Comparison of ENCODE assay signal across 9 mouse cellular contexts in the genomic region with DNA sequence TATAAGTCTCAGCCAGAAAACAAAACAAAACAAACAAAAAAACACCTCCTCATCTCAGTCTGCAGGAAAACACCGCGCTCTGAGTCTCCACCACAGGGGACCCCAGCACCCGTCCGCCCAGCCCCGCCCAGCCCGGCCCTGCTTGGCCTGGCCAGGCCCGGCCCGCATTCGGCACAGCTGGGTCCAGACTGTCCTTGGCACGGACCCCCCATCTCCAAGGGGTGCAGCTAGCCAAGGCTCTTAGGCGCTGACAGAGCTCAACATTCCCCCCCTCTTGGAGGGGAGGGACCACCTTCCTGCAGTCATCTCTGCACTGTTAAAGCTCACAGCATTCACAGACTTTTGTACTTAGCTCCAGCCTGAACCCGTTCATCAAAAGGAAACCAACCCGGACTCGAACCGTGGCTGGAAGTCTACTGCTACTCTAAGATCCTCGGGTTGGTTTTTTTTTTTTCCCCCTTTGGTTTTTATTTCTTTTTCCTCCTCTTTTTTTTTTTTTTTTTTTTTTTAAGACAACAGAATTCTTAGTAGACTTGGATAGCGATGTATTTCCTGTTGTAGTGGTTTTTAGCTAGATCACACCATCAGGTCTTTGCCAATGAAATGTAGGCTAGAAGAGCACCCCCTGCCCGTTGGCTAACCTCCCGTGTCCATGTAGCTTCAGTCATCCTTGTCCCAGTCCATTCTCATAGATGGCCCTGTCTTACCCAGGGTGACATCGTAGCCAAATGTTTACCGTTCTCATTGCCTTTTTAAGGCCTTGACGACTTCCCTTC. TPM values are rescaled to one million over a fixed set of nuclear protein-coding genes. Genes with fewer than 3 reads are reported as not detected.
A peak's percentile ranks its signal among the peaks of the same experiment; 100 is the strongest.
DNase-seq lines count a peak whose midpoint lies in the region; ATAC-seq and TF ChIP-seq lines count a peak whose summit lies in the region.
"Had no signal": no experiment of that assay in that cellular context is flagged by ENCODE, and none has a peak within 500 bp of the region (broad histone marks: within the 10 kb centered on the region; RNA-seq: fewer than 3 reads in every experiment).

No protein-coding gene starts in this region.

- H3K27me3 ChIP-seq in lung, postnatal 0 days (replicated peaks; ENCODE audit: insufficient read depth, low read length): no peaks in the 10 kb centered on the region
- H3K27me3 ChIP-seq in intestine, embryonic 15.5 days (replicated peaks): no peaks in the 10 kb centered on the region

- no peak for TF ChIP-seq EP300 in lung, postnatal 0 days (IDR thresholded peaks at IDR 0.05)

- no peak overlapping the region for H3K4me2 ChIP-seq in lung, postnatal 0 days (replicated peaks; ENCODE audit: low read depth, low read length)
- no peak overlapping the region for H3K4me2 ChIP-seq in intestine, embryonic 15.5 days (replicated peaks)

- no peak for TF ChIP-seq CTCF in lung, postnatal 0 days (IDR thresholded peaks at IDR 0.05)

- H3K4me1 ChIP-seq in lung, postnatal 0 days (ENCODE audit: insufficient read depth, low read depth, low read length): peaks cover 3% of the 10 kb centered on the region; the same call in 1 of the 2 replicates
- 0 out of 2 replicates have a peak, but pooled peaks cover 9% of the 10 kb centered on the region for H3K4me1 ChIP-seq in intestine, embryonic 15.5 days (replicated peaks)

- peak overlapping the region; percentile 91 for H3K27ac ChIP-seq in lung, postnatal 0 days (ENCODE audit: low read length)
- no peak overlapping the region for H3K27ac ChIP-seq in intestine, embryonic 15.5 days

- no peak for ATAC-seq in lung, postnatal 0 days
- no peak for ATAC-seq in intestine, embryonic 15.5 days
- ATAC-seq: liver, postnatal 0 days had no signal

- H3K4me3 ChIP-seq in lung, postnatal 0 days (ENCODE audit: low read depth, low read length): no peak overlapping the region
- no peak overlapping the region for H3K4me3 ChIP-seq in intestine, embryonic 15.5 days (replicated peaks)

- DNase-seq in gastrocnemius, adult 18-20 months (ENCODE audit: low spot score): peak; percentile 32
- DNase-seq in gastrocnemius, postnatal 4 days (ENCODE audit: low spot score in 2 of 2): no peak
- DNase-seq in retina, embryonic 14.5 days (ENCODE audit: low spot score): peak; percentile 38
- no peak for DNase-seq in retina, postnatal 1 day
- DNase-seq in cerebellum, postnatal 25 days: peak; percentile 32 to 68
- DNase-seq in lung, postnatal 0 days (ENCODE audit: low spot score): no peak
- no peak for DNase-seq in layer of hippocampus, postnatal 10 days (ENCODE audit: low spot score in 2 of 2)
- DNase-seq: liver, postnatal 0 days had no signal

- no peaks in the 10 kb centered on the region for H3K36me3 ChIP-seq in lung, postnatal 0 days (ENCODE audit: insufficient read depth, low read length)
- no peaks in the 10 kb centered on the region for H3K36me3 ChIP-seq in intestine, embryonic 15.5 days

- WGBS in lung, postnatal 0 days: 57% methylated on average over 22 of the region's 22 CpGs
- WGBS in intestine, embryonic 15.5 days: 71% methylated on average over 22 of the region's 22 CpGs

- no peak overlapping the region for H3K9ac ChIP-seq in lung, postnatal 0 days (replicated peaks; ENCODE audit: low read depth)
- H3K9ac ChIP-seq in intestine, embryonic 15.5 days: no peak overlapping the region
- H3K9ac ChIP-seq: liver, postnatal 0 days had no signal

- no peaks in the 10 kb centered on the region for H3K9me3 ChIP-seq in lung, postnatal 0 days (ENCODE audit: low read length)
- no peaks in the 10 kb centered on the region for H3K9me3 ChIP-seq in intestine, embryonic 15.5 days

RNA-seq across cellular contexts. Expression of gene Prkab1, which starts 17.8 kb away (rescaled TPM):
- total RNA-seq in gastrocnemius, adult 18-20 months (2021): 10 to 100 TPM in 1 of 2 experiments, 1 to 10 TPM in 1; 9.4 to 10.6 TPM
- 10 to 100 TPM; 29.8 to 31.1 TPM for total RNA-seq in gastrocnemius, postnatal 4 days (2021)
- polyA plus RNA-seq in lung, postnatal 0 days (2015; fragmentation: Nextera tagmentation; extraction: Ambion mirVana): 75.1 and 80.6 TPM in 2 replicates
- 68.4 and 69.9 TPM in 2 replicates for polyA plus RNA-seq in intestine, embryonic 15.5 days (2015; fragmentation: Nextera tagmentation; extraction: Ambion mirVana)
- 10 to 100 TPM; 22.8 to 26.9 TPM for total RNA-seq in layer of hippocampus, postnatal 10 days (2021)

Comparison
In these comparisons a context has a peak if more than half of its experiments do, and no peak if none do; other contexts are left out.
1. DNase-seq: peak in gastrocnemius, adult 18-20 months (single experiment), retina, embryonic 14.5 days (single experiment) and cerebellum, postnatal 25 days (2 of 2); none in gastrocnemius, postnatal 4 days (0 of 2), retina, postnatal 1 day (single experiment), lung, postnatal 0 days (single experiment) and layer of hippocampus, postnatal 10 days (0 of 2).